Mouse (Mus musculus) CH12.LX (cell line): ENCODE measurements at regions not wholly inside any gene's neighbourhood (a gene's known extent, or its start where the extent isn't known, plus 50 kb on each side); places are given as distances from the start of the nearest gene placed in this dataset.

Experiments
- BHLHE40 ChIP-seq: IDR thresholded peaks from 2 replicates; pipeline ENCODE4 v1.6.1; 2011; ENCODE audit warnings: mild to moderate bottlenecking, low read depth, low read length, improper control_type of control experiment
- CHD1 ChIP-seq: IDR thresholded peaks from 2 replicates; pipeline ENCODE4 v1.6.1; 2012; ENCODE audit warnings: low read depth, low read length, improper control_type of control experiment, inconsistent platforms
- CTCF ChIP-seq, 2 experiments: IDR thresholded peaks in 1 of 2; conservative IDR thresholded peaks in 1 of 2; 2 replicates each; pipeline ENCODE4 v1.5.1; 2011 to 2012; ENCODE audit warnings: low read depth in 2 of 2, low read length in 2 of 2, improper control_type of control experiment in 1 of 2, inconsistent platforms in 1 of 2, mild to moderate bottlenecking in 1 of 2, moderate library complexity in 1 of 2
- E2F4 ChIP-seq: IDR thresholded peaks from 2 replicates; pipeline ENCODE4 v1.6.1; 2011; ENCODE audit warnings: low read depth, low read length, improper control_type of control experiment; ENCODE audit not compliant: insufficient replicate concordance
- MAX ChIP-seq: IDR thresholded peaks from 2 replicates; pipeline ENCODE4 v1.6.1; 2011; ENCODE audit warnings: low read length, improper control_type of control experiment
- MEF2A ChIP-seq: IDR thresholded peaks from 2 replicates; pipeline ENCODE4 v1.6.1; 2014; ENCODE audit warnings: low read depth, mild to moderate bottlenecking, inconsistent platforms, low read length, improper control_type of control experiment, borderline replicate concordance
- MYC ChIP-seq: IDR thresholded peaks from 2 replicates; pipeline ENCODE4 v1.6.1; 2011; ENCODE audit warnings: low read depth, mild to moderate bottlenecking, improper control_type of control experiment, low read length
- NRF1 ChIP-seq: IDR thresholded peaks from 2 replicates; pipeline ENCODE4 v1.6.1; 2014; ENCODE audit warnings: low read depth, mild to moderate bottlenecking, inconsistent platforms, low read length, improper control_type of control experiment, moderate library complexity
- POLR2A ChIP-seq: IDR thresholded peaks from 2 replicates; pipeline ENCODE4 v1.6.1; 2011; ENCODE audit warnings: low read depth, mild to moderate bottlenecking, improper control_type of control experiment, low read length
- POLR2AphosphoS2 ChIP-seq: IDR thresholded peaks from 2 replicates; pipeline ENCODE4 v1.6.1; 2011; ENCODE audit warnings: low read depth, low read length, improper control_type of control experiment
- RCOR1 ChIP-seq: conservative IDR thresholded peaks from 2 replicates; pipeline ENCODE4 v1.6.1; 2012; ENCODE audit warnings: low read depth, mild to moderate bottlenecking, inconsistent platforms, low read length, improper control_type of control experiment

DNA sequence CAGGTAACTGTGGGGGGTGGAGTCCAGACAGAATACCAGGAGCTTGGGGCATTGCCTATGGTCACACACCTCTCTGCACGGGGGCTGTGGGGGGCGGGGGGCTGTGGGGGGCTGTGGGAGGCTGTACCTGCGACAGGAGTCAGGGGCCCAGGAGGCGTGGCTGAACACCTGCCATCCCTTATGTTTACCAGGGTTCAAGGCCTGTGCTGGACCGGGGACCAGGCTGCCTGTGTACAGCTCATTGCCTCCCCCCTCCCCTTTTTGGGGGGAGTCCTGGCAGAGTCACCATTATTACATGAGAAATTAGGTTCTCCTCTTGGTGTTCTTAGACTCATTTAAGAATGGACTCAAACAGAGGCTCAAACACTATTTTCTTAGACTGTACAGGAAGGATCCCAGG, 78.5 kb downstream of the Xrcc2 start:
- TF ChIP-seq MAX = no peak
- no peak for TF ChIP-seq POLR2A
- TF ChIP-seq MYC = no peak
- TF ChIP-seq CTCF (conservative IDR thresholded peaks at IDR 0.05 in 1 of 2, IDR thresholded peaks at IDR 0.05 in 1 of 2; ENCODE audit: low read depth in 2 of 2, low read length in 2 of 2) = no peak
- TF ChIP-seq POLR2AphosphoS2 = no peak
- no peak for TF ChIP-seq NRF1
- TF ChIP-seq CHD1 = no peak
- no peak for TF ChIP-seq BHLHE40
- no peak for TF ChIP-seq E2F4
- no peak for TF ChIP-seq MEF2A
- no peak for TF ChIP-seq RCOR1
